Mouse (Mus musculus) testis, adult 2 months (tissue): Measurements from ENCODE around the gene Tm9sf1. TPM values are rescaled to one million over a fixed set of nuclear protein-coding genes. Genes with fewer than 3 reads are reported as not detected.

Experiments
- H3K27ac ChIP-seq: fragments of 200-500 bp; 2 replicates; pipeline ENCODE4 v1.5.1; 2012; ENCODE audit warnings: low read depth, low read length; ENCODE audit not compliant: control insufficient read depth, insufficient read depth
- H3K27me3 ChIP-seq: fragments of 200-500 bp; 2 replicates; pipeline ENCODE4 v1.6.1; 2012; ENCODE audit warnings: mild to moderate bottlenecking, low read length, moderate library complexity; ENCODE audit not compliant: control insufficient read depth, insufficient read depth
- H3K36me3 ChIP-seq: fragments of 200-500 bp; 2 replicates; pipeline ENCODE4 v1.6.1; 2012; ENCODE audit warnings: mild to moderate bottlenecking, low read length; ENCODE audit not compliant: control insufficient read depth, insufficient read depth
- H3K4me1 ChIP-seq: fragments of 200-500 bp; 2 replicates; pipeline ENCODE4 v1.6.1; 2012; ENCODE audit warnings: low read length; ENCODE audit not compliant: control insufficient read depth, insufficient read depth
- H3K4me3 ChIP-seq: fragments of 200-500 bp; 2 replicates; pipeline ENCODE4 v1.5.1; 2012; ENCODE audit warnings: low read depth, mild to moderate bottlenecking, low read length, moderate library complexity, mixed read lengths; ENCODE audit not compliant: control insufficient read depth
- CTCF ChIP-seq: fragments of 200-500 bp; IDR thresholded peaks from 2 replicates; pipeline ENCODE4 v1.5.1; 2012; ENCODE audit warnings: low read depth, mild to moderate bottlenecking, inconsistent platforms, low read length, moderate library complexity; ENCODE audit not compliant: control insufficient read depth, insufficient read depth, insufficient replicate concordance
- POLR2A ChIP-seq: fragments of 200-500 bp; IDR thresholded peaks from 2 replicates; pipeline ENCODE4 v1.6.1; 2012; ENCODE audit warnings: low read depth, mild to moderate bottlenecking, inconsistent platforms, low read length, moderate library complexity; ENCODE audit not compliant: control insufficient read depth
- polyA plus RNA-seq: library from polyadenylated mRNA; depleted of rRNA; stranded (reverse); fragments of >200 nt; gene quantifications from 2 replicates; pipeline ENCODE4 v1.2.3, GENCODE M21; 2012

Tm9sf1 gene
- polyA plus RNA-seq, 1 experiment, result 21.3 TPM

DNA sequence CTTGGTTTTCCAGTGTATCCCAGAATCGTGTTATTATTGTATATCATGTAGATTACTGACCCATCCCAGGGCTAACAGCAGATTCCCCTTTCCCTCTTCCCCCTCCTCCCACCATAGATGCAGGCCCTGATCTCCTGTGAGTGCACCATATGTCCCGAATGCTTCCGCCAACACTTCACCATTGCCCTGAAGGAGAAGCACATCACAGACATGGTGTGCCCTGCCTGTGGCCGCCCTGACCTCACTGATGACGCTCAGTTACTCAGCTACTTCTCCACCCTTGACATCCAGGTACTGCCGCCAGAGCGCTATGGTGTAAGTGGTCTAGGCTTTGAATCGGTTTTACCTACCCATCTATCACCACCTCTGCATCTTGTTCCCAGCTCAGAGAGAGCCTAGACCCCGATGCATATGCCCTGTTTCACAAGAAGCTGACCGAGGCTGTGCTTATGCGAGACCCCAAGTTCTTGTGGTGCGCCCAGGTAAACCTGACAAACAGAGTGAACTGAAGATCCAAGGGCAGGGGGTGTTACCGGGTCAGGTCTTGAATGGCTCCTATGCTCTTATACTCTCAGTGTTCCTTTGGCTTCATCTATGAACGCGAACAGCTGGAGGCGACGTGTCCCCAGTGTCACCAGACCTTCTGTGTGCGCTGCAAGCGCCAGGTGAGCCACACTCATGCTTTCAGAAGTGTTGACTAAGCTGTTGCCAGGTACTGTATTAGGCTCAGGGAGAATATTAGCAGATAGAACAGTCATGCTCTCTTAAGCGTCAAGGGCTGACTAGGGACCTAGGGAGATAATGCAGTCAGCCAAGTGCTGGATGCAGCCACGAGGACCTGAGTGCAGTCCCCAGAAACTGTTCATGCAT lies 44.9 kb downstream of the Tm9sf1 start:
- Histone ChIP-seq H3K36me3 (no peaks in the 10 kb centered on the region), H3K4me1 (peaks cover 6% of the 10 kb centered on the region), H3K27ac (no peak overlapping the region), H3K4me3 (no peak overlapping the region), H3K27me3 (no peaks in the 10 kb centered on the region)
- no peak for TF ChIP-seq POLR2A
- no peak for TF ChIP-seq CTCF

DNA sequence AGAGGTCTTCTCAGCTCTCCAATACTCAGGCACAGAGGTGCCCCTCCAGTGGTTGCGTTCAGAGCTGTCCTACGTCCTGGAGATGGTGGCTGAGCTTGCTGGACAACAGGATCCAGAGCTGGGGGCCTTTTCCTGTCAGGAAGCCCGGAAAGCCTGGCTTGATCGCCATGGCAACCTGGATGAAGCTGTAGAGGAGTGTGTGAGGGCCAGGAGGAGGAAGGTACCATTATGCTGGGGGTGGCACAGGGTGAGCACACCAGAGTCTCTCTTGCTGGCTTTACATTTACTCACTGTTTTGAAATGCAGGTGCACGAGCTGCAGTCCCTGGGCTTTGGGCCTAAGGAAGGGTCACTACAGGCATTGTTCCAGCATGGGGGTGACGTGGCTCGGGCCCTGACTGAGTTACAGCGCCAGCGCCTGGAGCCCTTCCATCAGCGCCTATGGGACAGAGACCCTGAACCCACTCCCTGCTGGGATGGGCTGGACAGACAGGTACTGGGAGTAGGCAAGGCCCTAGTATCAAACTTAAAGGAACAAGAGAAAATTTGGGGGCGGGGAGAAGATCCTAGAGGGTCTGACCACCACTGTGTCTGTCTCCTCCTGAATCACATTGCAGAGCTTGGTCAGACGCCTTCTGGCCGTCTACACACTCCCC lies 47.4 kb downstream of the Tm9sf1 start:
- H3K4me1 ChIP-seq, result peaks cover 15% of the 10 kb centered on the region
- H3K36me3 ChIP-seq, result no peaks in the 10 kb centered on the region
- H3K27me3 ChIP-seq, result no peaks in the 10 kb centered on the region
- H3K27ac ChIP-seq, result no peak overlapping the region
- TF ChIP-seq POLR2A (no peak), CTCF (no peak)
- H3K4me3 ChIP-seq, result peak overlapping the region; percentile 56

DNA sequence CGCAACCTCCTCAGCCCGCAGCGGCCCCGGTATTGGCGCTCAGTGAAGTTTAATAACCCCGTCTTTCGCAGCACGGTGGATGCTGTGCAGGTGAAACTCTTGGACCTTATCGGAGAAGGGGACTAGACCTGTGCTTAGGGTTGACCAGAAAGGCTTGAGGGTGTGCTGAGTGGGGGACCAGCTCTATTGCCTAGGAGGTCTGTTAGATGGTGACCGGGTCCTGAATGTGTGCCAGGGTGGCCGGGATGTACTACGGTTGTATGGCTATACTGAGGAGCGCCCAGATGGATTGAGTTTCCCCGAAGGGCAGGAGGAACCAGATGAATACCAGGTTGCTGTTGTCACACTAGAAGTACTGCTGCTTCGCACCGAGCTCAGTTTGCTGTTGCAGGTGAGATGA lies 51.4 kb downstream of the Tm9sf1 start:
- Histone ChIP-seq H3K4me1 (peaks cover 19% of the 10 kb centered on the region), H3K36me3 (no peaks in the 10 kb centered on the region), H3K27me3 (no peaks in the 10 kb centered on the region), H3K27ac (no peak overlapping the region), H3K4me3 (peak overlapping the region; percentile 88)
- TF ChIP-seq CTCF, result no peak
- no peak for TF ChIP-seq POLR2A

DNA sequence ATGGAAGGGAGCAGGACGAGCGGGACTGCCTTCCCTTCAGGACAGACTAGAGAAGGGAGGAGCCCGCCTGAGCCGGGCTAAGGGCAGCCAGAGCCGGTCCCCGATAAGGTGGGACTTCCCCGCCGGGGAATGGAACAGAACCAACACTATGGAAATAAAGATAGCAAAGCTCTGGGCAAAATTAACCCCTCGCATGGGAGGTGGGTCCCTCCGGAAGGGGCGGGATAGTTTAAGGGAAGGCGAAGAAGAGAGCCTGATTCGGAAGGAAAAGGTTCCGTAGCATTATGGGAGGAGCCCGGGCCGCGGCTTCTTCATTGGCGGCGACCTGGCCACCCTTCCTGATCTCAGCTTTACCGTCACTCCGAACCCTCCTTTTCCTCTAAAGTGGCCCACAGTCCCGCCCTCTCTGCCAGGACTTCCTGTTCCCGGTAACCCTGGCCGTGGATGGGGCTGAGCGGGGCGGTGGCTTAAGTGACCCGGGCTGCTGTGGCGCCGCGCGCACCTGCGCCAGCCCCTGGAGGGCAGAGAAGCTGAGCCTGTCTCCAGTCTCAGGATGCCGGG lies 52.2 kb downstream of the Tm9sf1 start, which contains the start of gene Rnf31:
Rnf31 (plus strand) TSS at position 378 of the 561 bp plus-strand sequence.
- H3K36me3 ChIP-seq, result no peaks in the 10 kb centered on the region
- H3K27ac ChIP-seq, result peak within 1 kb of the TSS; percentile 87
- peaks cover 16% of the 10 kb centered on the region for H3K4me1 ChIP-seq
- peak within 1 kb of the TSS; percentile 88 for H3K4me3 ChIP-seq
- no peaks in the 10 kb centered on the region for H3K27me3 ChIP-seq
- TF ChIP-seq POLR2A (peak; percentile 38; the same call in 1 of the 2 replicates), CTCF (no peak)

DNA sequence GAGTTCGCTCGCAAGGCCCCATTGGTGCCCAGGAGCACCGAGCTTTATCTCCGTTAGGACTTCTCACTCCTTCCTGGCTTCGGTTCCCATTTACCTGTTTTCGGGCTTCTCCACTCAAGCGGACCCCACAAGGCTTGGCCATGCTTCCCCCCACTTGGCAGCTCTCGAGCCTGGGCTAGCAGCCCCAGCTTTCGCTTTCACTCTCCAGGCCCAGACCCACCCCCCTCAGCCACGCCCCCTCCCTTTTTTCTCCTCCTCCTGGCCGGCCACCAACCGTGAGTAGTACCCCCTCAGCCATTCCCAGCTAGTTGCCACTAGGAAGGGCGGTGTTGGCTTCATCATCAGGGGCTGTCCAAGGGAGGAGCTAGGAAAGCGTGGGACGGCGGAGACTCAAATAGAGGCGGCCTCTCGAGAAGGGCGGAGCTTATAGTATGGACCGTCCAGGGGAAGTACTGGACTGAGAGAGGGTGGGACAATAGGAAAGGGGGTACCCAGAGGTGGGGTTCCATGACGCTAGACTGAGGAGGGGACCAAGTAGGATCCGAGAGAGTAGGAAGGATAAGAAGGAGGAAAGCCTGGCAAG lies 52.8 kb downstream of the Tm9sf1 start, which contains the start of gene Psme2:
Psme2 (minus strand) TSS at position 366 of the 583 bp plus-strand sequence.
- TF ChIP-seq POLR2A, result peak; percentile 25; the same call in 1 of the 2 replicates
- TF ChIP-seq CTCF, result no peak
- H3K4me1 ChIP-seq, result peaks cover 13% of the 10 kb centered on the region
- no peaks in the 10 kb centered on the region for H3K36me3 ChIP-seq
- H3K4me3 ChIP-seq, result peak within 1 kb of the TSS; percentile 88
- H3K27ac ChIP-seq, result peak within 1 kb of the TSS; percentile 87
- H3K27me3 ChIP-seq, result no peaks in the 10 kb centered on the region

DNA sequence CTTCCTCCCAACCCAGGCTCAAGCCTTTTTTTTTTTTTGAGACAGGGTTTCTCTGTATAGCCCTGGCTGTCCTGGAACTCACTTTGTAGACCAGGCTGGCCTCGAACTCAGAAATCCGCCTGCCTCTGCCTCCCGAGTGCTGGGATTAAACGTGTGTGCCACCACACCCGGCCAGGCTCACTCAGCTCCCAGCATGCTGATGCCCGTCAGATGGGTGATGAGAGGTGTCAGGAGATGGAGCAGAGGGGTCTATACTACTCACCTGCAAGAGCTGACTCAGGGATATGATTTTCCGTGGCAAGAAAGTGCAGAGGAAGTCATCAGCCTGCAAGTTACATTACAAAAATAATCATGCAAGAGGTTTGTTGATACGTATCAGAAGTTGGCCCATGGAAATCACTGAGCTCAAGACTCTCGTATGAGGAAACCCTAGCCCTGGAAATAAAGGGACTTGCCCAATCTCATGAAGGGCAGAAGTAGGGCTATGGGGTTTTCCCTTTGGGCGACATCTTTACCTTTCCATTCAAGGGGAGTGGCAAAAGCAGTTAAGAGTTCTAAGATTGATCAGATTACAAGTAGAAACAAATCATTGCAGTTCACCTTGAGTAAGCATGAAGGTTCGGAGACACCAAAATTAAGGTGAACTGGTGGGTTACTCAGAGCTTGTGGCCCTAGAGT lies 53.7 kb downstream of the Tm9sf1 start:
- H3K36me3 ChIP-seq, result no peaks in the 10 kb centered on the region
- H3K4me3 ChIP-seq, result peak overlapping the region; percentile 88; the same call in 1 of the 2 replicates
- TF ChIP-seq CTCF (no peak), POLR2A (no peak)
- H3K27me3 ChIP-seq, result no peaks in the 10 kb centered on the region
- H3K27ac ChIP-seq, result peak overlapping the region; percentile 78
- H3K4me1 ChIP-seq, result peaks cover 13% of the 10 kb centered on the region

DNA sequence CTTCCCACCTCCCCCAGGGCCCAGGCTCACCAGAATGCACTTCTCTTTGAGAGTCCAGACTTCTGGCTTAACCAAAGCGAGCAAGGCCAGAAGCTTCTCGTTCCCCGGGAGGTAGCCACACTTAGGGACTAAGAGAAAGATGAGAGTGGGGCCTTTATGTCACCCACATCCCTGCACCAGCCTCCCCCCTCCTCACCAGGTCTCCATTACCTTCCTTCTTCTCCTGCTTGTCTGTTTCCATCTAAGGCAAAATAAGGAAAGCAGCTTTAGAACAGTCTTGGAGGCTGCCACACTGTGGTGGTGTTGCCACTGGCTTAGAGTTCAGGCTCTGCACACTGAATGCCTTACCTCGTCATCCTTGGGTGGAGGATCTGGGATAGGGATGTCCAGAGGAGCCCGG lies 54.3 kb downstream of the Tm9sf1 start:
- H3K27ac ChIP-seq, result no peak overlapping the region
- peaks cover 16% of the 10 kb centered on the region for H3K4me1 ChIP-seq
- H3K36me3 ChIP-seq, result no peaks in the 10 kb centered on the region
- H3K4me3 ChIP-seq, result no peak overlapping the region
- TF ChIP-seq CTCF (no peak), POLR2A (no peak)
- no peaks in the 10 kb centered on the region for H3K27me3 ChIP-seq
